Mouse (Mus musculus): ENCODE measurements around the gene Vps33b. TPM values are rescaled to one million over a fixed set of nuclear protein-coding genes. Genes with fewer than 3 reads are reported as not detected.
"Not testable (repeated sequence)": the region's sequence is repeated elsewhere in the genome, so short reads cannot be mapped to it uniquely, and the experiment has no call there.

The Vps33b gene
- polyA plus RNA-seq, 1 experiment from 2014 or later = 15.4 TPM

DNA sequence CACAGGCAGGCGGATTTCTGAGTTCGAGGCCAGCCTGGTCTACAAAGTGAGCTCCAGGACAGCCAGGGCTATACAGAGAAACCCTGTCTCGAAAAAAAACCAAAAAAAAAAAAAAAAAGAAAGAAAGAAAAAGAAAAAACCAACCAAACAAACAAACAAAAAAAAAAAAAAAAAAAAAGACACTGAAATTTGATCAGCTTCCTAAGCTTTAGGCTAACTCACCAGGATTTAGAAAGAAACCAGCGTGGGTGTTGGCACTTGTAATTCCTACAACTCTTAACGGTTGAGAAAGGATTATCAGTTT, 55.3 kb downstream of the Vps33b start:
- 60% methylated on average over 5 of the region's 5 CpGs for WGBS
- peak overlapping the region; percentile 82; the same call in 1 of the 2 replicates for H3K4me3 ChIP-seq (replicated peaks)
- H3K4me2 ChIP-seq = peak overlapping the region; percentile 80
- peak overlapping the region; percentile 94 for H3K27ac ChIP-seq
- H3K9ac ChIP-seq; ATAC-seq (replicated peaks; ENCODE audit: low FRiP score); H3K9me3 ChIP-seq (replicated peaks); H3K27me3 ChIP-seq: not testable (repeated sequence)
- H3K4me1 ChIP-seq = peaks cover 17% of the 10 kb centered on the region
- peaks cover 62% of the 10 kb centered on the region for H3K36me3 ChIP-seq

DNA sequence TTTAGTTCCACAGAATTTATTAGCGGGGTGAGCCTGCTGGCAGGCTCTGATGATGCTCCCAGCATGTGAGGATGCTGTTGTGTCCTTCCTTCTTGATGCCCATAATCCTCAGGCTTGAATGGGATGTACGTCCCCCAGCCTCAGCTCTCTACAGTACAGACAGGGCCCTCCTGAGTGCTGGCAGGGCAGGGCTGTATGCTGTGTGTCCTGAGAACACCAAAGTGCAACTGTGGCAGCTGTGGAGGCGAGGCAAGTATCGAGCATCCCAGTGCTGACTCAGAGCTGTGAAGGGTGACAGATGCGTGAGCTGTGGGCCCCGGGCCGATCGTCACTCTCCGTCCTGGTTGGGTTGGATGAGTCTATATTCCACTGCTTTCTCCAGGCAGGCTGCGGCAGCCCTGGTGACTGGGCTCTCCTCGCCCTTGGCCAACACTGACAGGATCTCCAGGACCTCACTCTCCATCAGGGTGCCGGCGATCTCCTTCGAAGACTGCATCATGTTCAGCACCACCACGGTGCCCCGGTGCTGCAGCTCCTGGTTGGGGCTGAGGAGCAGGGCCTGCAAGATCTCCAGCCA, 55.9 kb downstream of the Vps33b start:
- Histone ChIP-seq H3K27me3 (no peaks in the 10 kb centered on the region), H3K4me3 (replicated peaks) (no peak overlapping the region), H3K36me3 (peaks cover 62% of the 10 kb centered on the region), H3K9me3 (replicated peaks) (no peaks in the 10 kb centered on the region), H3K9ac (no peak overlapping the region), H3K4me2 (no peak overlapping the region), H3K4me1 (peaks cover 17% of the 10 kb centered on the region), H3K27ac (peak overlapping the region; percentile 94; the same call in 1 of the 2 replicates)
- WGBS = 94% methylated on average over 16 of the region's 16 CpGs
- ATAC-seq (replicated peaks; ENCODE audit: low FRiP score) = no peak

GRCm38 (mm10) chr7:80326076-80326475, 56.6 kb downstream of the Vps33b start:
- H3K4me1 ChIP-seq = peaks cover 17% of the 10 kb centered on the region
- peaks cover 62% of the 10 kb centered on the region for H3K36me3 ChIP-seq
- no peak overlapping the region for H3K9ac ChIP-seq
- H3K27me3 ChIP-seq = no peaks in the 10 kb centered on the region
- H3K9me3 ChIP-seq (replicated peaks) = no peaks in the 10 kb centered on the region
- H3K4me2 ChIP-seq = no peak overlapping the region
- H3K27ac ChIP-seq = no peak overlapping the region
- ATAC-seq (replicated peaks; ENCODE audit: low FRiP score) = no peak
- WGBS = 97% methylated on average over 19 of the region's 19 CpGs
- no peak overlapping the region for H3K4me3 ChIP-seq (replicated peaks)

- Histone ChIP-seq H3K27ac (no peak overlapping the region), H3K4me2 (no peak overlapping the region), H3K4me3 (replicated peaks) (no peak overlapping the region), H3K9me3 (replicated peaks) (no peaks in the 10 kb centered on the region), H3K36me3 (peaks cover 100% of the 10 kb centered on the region), H3K9ac (no peak overlapping the region), H3K27me3 (no peaks in the 10 kb centered on the region), H3K4me1 (peaks cover 1% of the 10 kb centered on the region; the same call in 1 of the 2 replicates)
- 90% methylated on average over 8 of the region's 8 CpGs for WGBS
- ATAC-seq (replicated peaks; ENCODE audit: low FRiP score) = no peak
Observed at GRCm38 (mm10) chr7:80330278-80330677, 60.8 kb downstream of the Vps33b start.

DNA sequence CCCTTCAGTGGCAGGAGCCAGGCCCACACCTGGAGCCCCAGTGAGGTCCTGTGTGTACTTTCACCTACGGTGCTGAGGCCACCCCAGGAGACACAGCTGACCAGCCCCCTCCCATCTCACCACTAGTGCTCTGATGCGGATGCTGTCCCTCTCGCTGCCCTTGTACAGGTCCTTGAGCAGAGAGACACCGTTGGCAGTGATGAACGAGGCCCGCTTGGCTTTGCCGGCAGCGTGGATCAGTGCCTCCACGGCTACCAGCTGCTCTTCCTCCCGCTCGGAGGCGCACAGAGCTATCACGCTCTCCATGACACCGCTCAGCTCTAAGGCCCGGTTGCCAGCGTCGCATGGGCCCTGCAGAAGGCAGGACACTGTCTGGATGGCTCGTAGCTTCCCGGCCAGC, 62.0 kb downstream of the Vps33b start:
- Histone ChIP-seq H3K4me2 (no peak overlapping the region), H3K27me3 (no peaks in the 10 kb centered on the region), H3K9me3 (replicated peaks) (no peaks in the 10 kb centered on the region), H3K27ac (no peak overlapping the region), H3K36me3 (peaks cover 100% of the 10 kb centered on the region), H3K9ac (no peak overlapping the region), H3K4me1 (no peaks in the 10 kb centered on the region), H3K4me3 (replicated peaks) (no peak overlapping the region)
- ATAC-seq (replicated peaks; ENCODE audit: low FRiP score) = no peak
- 91% methylated on average over 19 of the region's 19 CpGs for WGBS

GRCm38 (mm10) chr7:80334848-80335247, 65.4 kb downstream of the Vps33b start:
- no peak overlapping the region for H3K4me3 ChIP-seq (replicated peaks)
- H3K4me1 ChIP-seq = peaks cover 17% of the 10 kb centered on the region
- H3K9me3 ChIP-seq (replicated peaks) = no peaks in the 10 kb centered on the region
- ATAC-seq (replicated peaks; ENCODE audit: low FRiP score) = no peak
- no peak overlapping the region for H3K4me2 ChIP-seq
- peaks cover 88% of the 10 kb centered on the region for H3K36me3 ChIP-seq
- no peak overlapping the region for H3K27ac ChIP-seq
- H3K27me3 ChIP-seq = no peaks in the 10 kb centered on the region
- WGBS = 90% methylated on average over 4 of the region's 4 CpGs
- no peak overlapping the region for H3K9ac ChIP-seq

DNA sequence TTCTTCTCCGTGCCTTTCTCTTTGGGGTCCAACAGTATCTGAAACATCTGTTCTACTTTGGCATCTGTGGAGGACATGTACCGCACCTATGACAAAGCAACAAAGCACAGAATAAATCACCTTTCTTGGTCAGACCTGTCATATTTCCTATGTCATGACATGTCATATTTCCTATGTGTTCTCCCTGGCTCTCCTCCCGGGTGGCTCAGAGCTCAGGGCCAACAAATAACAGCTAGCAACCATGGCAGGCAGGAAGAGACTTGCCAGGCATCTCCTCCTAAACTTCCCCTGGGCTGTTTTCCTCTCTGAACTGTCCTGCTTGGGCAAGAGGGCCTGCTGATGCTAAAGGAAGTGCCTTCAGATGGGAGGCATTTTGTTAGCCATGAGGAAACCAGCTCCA, 67.5 kb downstream of the Vps33b start:
- peaks cover 67% of the 10 kb centered on the region for H3K36me3 ChIP-seq
- H3K9ac ChIP-seq = no peak overlapping the region
- H3K4me1 ChIP-seq = peaks cover 29% of the 10 kb centered on the region
- no peak for ATAC-seq (replicated peaks; ENCODE audit: low FRiP score)
- H3K27me3 ChIP-seq = no peaks in the 10 kb centered on the region
- H3K4me2 ChIP-seq = no peak overlapping the region
- 86% methylated on average over 3 of the region's 3 CpGs for WGBS
- no peak overlapping the region for H3K4me3 ChIP-seq (replicated peaks)
- no peak overlapping the region for H3K27ac ChIP-seq
- no peaks in the 10 kb centered on the region for H3K9me3 ChIP-seq (replicated peaks)

DNA sequence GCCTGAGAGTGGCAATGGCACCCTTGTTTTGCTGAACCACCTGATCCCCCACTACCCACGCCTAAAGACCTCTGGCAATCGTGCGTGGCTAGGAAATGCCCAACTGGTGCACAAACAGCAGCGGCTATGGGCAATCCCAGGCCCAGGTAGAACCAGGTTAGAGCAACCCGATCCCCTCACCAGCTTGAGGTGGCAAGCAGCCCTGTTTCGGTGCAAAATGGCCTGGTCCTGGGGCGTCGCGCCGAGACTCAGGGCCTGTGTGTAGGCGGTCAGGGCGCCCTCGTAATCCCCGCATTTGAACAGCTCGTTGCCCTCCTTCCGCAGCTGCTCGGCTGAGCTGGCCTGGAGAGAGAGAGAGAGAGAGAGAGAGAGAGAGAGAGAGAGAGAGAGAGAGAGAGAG, 69.9 kb downstream of the Vps33b start:
- peaks cover 43% of the 10 kb centered on the region for H3K36me3 ChIP-seq
- H3K27ac ChIP-seq = no peak overlapping the region
- H3K4me2 ChIP-seq = peak overlapping the region; percentile 87
- WGBS = 8% methylated on average over 16 of the region's 17 CpGs
- peak overlapping the region; percentile 77 for H3K4me3 ChIP-seq (replicated peaks)
- H3K4me1 ChIP-seq = peaks cover 42% of the 10 kb centered on the region
- no peaks in the 10 kb centered on the region for H3K9me3 ChIP-seq (replicated peaks)
- H3K27me3 ChIP-seq = no peaks in the 10 kb centered on the region
- no peak for ATAC-seq (replicated peaks; ENCODE audit: low FRiP score)
- H3K9ac ChIP-seq = peak overlapping the region; percentile 59

DNA sequence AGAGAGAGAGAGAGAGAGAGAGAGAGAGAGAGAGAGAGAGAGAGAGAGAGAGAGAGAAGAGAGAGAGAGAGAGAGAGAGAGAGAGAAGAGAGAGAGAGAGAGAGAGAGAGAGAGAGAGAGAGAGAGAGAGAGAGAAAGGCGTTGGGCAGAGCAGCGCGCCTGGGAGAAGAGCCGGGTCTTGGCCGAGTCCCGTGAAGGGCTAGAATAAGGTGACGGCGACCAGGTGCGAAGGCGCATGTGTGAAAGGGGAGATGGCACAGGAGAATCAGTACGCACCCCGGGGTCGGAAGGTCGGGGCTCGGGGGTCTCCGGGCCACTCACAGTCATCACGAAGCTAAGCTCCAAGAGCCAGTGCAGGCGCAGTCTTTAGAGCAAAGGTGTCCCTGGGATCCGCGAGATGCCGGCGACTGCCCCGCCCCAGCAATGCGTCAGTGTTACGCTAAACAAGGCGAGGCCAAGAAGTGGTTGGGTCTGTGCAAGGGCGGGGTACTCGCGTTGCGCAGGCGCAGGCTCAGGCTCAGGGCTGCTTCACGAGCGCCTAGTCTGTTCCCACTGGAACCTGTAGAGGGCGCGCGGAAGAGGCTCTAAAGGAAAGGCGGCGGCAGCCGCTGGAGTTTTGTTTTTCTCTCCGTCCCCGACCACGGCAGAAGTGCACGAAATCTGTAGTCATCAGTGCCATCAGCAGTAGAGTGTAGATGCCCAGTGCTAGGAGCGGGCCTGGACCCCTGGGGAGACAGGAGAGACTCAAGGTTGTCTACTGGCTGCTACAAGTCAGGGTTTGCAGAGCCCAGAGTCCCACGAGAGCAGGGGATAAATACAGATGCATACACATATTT, 70.6 kb downstream of the Vps33b start:
- Histone ChIP-seq H3K4me1 (peaks cover 42% of the 10 kb centered on the region), H3K4me2 (peak overlapping the region; percentile 87), H3K27me3 (no peaks in the 10 kb centered on the region), H3K9me3 (replicated peaks) (no peaks in the 10 kb centered on the region), H3K36me3 (peaks cover 37% of the 10 kb centered on the region), H3K9ac (peak overlapping the region; percentile 59), H3K4me3 (replicated peaks) (peak overlapping the region; percentile 77), H3K27ac (peak overlapping the region; percentile 93)
- peak; percentile 98 for ATAC-seq (replicated peaks; ENCODE audit: low FRiP score)
- under 1% methylated on average over 45 of the region's 45 CpGs for WGBS

DNA sequence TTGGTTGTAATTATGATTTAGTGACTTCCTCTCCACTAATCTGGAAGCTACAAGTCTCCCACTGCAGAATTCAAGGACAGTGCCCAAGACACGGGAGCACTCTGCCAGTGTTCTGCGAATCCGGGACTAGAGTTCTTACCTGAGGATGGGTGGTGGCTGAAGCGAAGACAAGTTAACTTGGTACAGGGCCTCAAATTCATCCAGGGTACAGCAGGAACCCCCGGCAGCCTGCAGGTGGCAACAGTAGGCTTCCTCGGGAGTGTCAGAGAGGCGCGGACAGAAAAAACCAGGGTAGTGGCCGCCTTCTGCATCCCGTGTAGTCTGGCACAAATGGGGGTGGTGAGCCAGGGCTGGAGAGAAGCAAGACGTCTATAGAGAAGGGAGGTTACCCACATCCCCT, 71.3 kb downstream of the Vps33b start, which contains the start of gene Unc45a:
Unc45a (minus strand) TSS at position 213 of the 400 bp plus-strand sequence.
- peak within 1 kb of the TSS; percentile 93 for H3K27ac ChIP-seq
- peak within 1 kb of the TSS; percentile 58 for H3K9ac ChIP-seq
- ATAC-seq (replicated peaks; ENCODE audit: low FRiP score) = peak; percentile 65
- no peaks in the 10 kb centered on the region for H3K9me3 ChIP-seq (replicated peaks)
- peaks cover 32% of the 10 kb centered on the region for H3K36me3 ChIP-seq
- 1% methylated on average over 11 of the region's 11 CpGs for WGBS
- H3K4me2 ChIP-seq = peak within 1 kb of the TSS; percentile 87
- no peaks in the 10 kb centered on the region for H3K27me3 ChIP-seq
- peaks cover 42% of the 10 kb centered on the region for H3K4me1 ChIP-seq
- peak within 1 kb of the TSS; percentile 77 for H3K4me3 ChIP-seq (replicated peaks)
